In the genomic region with DNA sequence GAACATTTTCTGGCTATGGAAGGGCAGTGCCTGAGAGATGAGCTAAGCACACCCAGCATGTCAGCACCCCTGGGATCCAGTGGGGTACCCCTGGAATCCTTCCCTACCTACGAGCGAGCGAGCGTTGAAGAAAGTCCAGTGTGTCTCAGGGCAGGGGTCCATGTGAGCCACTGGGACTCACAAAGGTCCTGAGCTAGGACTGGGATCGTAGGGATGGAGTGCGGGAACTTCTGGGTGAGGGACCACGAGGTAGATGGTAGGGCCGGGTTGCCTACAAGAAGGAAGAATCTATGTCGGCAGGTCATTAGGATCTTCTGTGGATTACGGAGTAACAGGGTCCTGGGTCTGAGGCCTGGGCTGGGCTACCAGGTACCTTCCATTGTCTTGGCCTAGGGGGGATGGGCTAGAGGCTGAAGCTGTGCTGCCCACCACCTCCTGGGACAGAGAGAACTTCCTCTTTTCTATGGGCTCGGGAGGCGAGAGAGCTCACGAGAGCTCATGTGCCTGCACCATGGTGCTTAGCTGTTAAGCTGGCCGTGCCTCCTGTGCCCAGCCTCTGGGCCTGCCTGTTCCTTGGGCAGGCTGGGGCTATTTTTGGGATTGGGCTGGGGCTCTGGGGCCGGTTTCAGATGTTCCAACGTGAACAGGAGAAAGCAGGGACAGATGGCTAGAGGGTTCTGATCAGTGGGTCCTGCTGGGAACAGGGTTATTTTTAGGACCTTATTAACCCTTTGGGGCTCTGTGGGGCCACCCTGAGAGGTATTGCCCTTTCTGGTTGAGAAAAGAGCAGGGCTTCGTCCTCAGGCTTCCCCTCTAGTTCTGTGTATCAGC, we compare ENCODE assay signal across 8 mouse cellular contexts. TPM values are rescaled to one million over a fixed set of nuclear protein-coding genes. Genes with fewer than 3 reads are reported as not detected.
DNase-seq lines count a peak whose midpoint lies in the region; ATAC-seq and TF ChIP-seq lines count a peak whose summit lies in the region.

No protein-coding gene starts in this region.

- H3K9me3 ChIP-seq in heart, embryonic 12.5 days (replicated peaks), result no peaks in the 10 kb centered on the region

- WGBS in spleen, adult 2 months, result 46% methylated on average over 17 of the region's 17 CpGs
- 51% methylated on average over 17 of the region's 17 CpGs for WGBS in heart, embryonic 12.5 days

- no peaks in the 10 kb centered on the region for H3K27me3 ChIP-seq in spleen, adult 2 months (ENCODE audit: control insufficient read depth, insufficient read depth, low read length)
- no peaks in the 10 kb centered on the region for H3K27me3 ChIP-seq in heart, embryonic 12.5 days (replicated peaks)

- no peaks in the 10 kb centered on the region for H3K36me3 ChIP-seq in spleen, adult 2 months (ENCODE audit: control insufficient read depth, insufficient read depth, low read length)
- H3K36me3 ChIP-seq in heart, embryonic 12.5 days, result no peaks in the 10 kb centered on the region

- no peak for ATAC-seq in heart, embryonic 12.5 days (ENCODE audit: insufficient number of reproducible peaks, low FRiP score)

- H3K4me2 ChIP-seq in heart, embryonic 12.5 days, result peak overlapping the region; percentile 47

- H3K4me3 ChIP-seq in spleen, adult 2 months (ENCODE audit: extremely low read depth, insufficient read depth, insufficient read length), result no peak overlapping the region
- H3K4me3 ChIP-seq in heart, embryonic 12.5 days, result no peak overlapping the region

- no peak for TF ChIP-seq CTCF in spleen, adult 2 months (IDR thresholded peaks at IDR 0.05; ENCODE audit: extremely low read depth, insufficient read depth, insufficient read length, insufficient replicate concordance)

- TF ChIP-seq POLR2A in spleen, adult 2 months (IDR thresholded peaks at IDR 0.05; ENCODE audit: low read depth, low read length), result no peak

- DNase-seq in adrenal gland, adult (ENCODE audit: inconsistent age in 2 of 2, low spot score in 1 of 2), result peak; percentile 11 to 35
- no peak for DNase-seq in adrenal gland, postnatal 4 days (ENCODE audit: low spot score in 2 of 2)
- DNase-seq in spleen, adult 2 months (ENCODE audit: low read depth in 1 of 2, low spot score in 2 of 2), result peak in 1 of 2 experiments; percentile 55
- no peak for DNase-seq in spleen, adult 12 weeks (ENCODE audit: low spot score)
- DNase-seq in liver, result peak; percentile 15
- no peak for DNase-seq in urinary bladder, adult 2 months (ENCODE audit: low spot score)
- DNase-seq in frontal cortex, adult 2 months (ENCODE audit: extremely low spot score in 1 of 2, low spot score in 1 of 2), result no peak

- peaks cover 55% of the 10 kb centered on the region; the same call in 1 of the 2 replicates for H3K4me1 ChIP-seq in spleen, adult 2 months (ENCODE audit: control insufficient read depth, insufficient read depth, insufficient read length)
- H3K4me1 ChIP-seq in heart, embryonic 12.5 days (replicated peaks), result peaks cover 99% of the 10 kb centered on the region

- peak overlapping the region; percentile 80 for H3K27ac ChIP-seq in spleen, adult 2 months (ENCODE audit: insufficient read depth, low read length)
- H3K27ac ChIP-seq in heart, embryonic 12.5 days (ENCODE audit: poor library complexity, severe bottlenecking), result peak overlapping the region; percentile 83

- peak overlapping the region; percentile 59 for H3K9ac ChIP-seq in heart, embryonic 12.5 days

RNA-seq across cellular contexts. Expression of gene Bcl9l, which starts 10.2 kb away (rescaled TPM):
- 10 to 100 TPM; 86.4 to 97.9 TPM for total RNA-seq in adrenal gland, postnatal 4 days (2021)
- 42.2 and 50.3 TPM in 2 replicates for polyA plus RNA-seq in spleen, adult 2 months (2012; rRNA removed)
- polyA plus RNA-seq in heart, embryonic 12.5 days (2016; fragmentation: Nextera tagmentation; extraction: Ambion mirVana), result 11.3 and 12.3 TPM in 2 replicates
- polyA plus RNA-seq in urinary bladder, adult 2 months (2012; rRNA removed), result 11.1 and 29.7 TPM in 2 replicates
- polyA plus RNA-seq in frontal cortex, adult 2 months (2012; rRNA removed), result 20.1 and 21.7 TPM in 2 replicates

RNA-seq across cellular contexts. Expression of gene Upk2, which starts 38.1 kb away (rescaled TPM):
- not detected for total RNA-seq in adrenal gland, postnatal 4 days (2021)
- polyA plus RNA-seq in spleen, adult 2 months (2012; rRNA removed), result not detected in 2 replicates
- 0.42 TPM in 1 of 2 replicates, not detected in the other for polyA plus RNA-seq in heart, embryonic 12.5 days (2016; fragmentation: Nextera tagmentation; extraction: Ambion mirVana)
- polyA plus RNA-seq in urinary bladder, adult 2 months (2012; rRNA removed), result 788 and 1,023 TPM in 2 replicates
- polyA plus RNA-seq in frontal cortex, adult 2 months (2012; rRNA removed), result 0.19 TPM in 1 of 2 replicates, not detected in the other

RNA-seq across cellular contexts. Expression of gene Foxr1, which starts 51.9 kb away (rescaled TPM):
- total RNA-seq in adrenal gland, postnatal 4 days (2021), result not detected
- polyA plus RNA-seq in spleen, adult 2 months (2012; rRNA removed), result 0.09 and 0.15 TPM in 2 replicates
- not detected in 2 replicates for polyA plus RNA-seq in heart, embryonic 12.5 days (2016; fragmentation: Nextera tagmentation; extraction: Ambion mirVana)
- polyA plus RNA-seq in urinary bladder, adult 2 months (2012; rRNA removed), result 0.28 and 0.63 TPM in 2 replicates
- not detected in 2 replicates for polyA plus RNA-seq in frontal cortex, adult 2 months (2012; rRNA removed)

Comparison
In these comparisons a context has a peak if more than half of its experiments do, and no peak if none do; other contexts are left out.
1. DNase-seq: peak in adrenal gland, adult (2 of 2) and liver (single experiment); none in adrenal gland, postnatal 4 days (0 of 2), spleen, adult 12 weeks (single experiment), urinary bladder, adult 2 months (single experiment) and frontal cortex, adult 2 months (0 of 2).
2. RNA of gene Upk2, which starts 38.1 kb away (polyA plus RNA-seq): 788 to 1,023 TPM in urinary bladder, adult 2 months; 0.42 TPM in heart, embryonic 12.5 days, 0.19 TPM in frontal cortex, adult 2 months and not detected in spleen, adult 2 months; every median in the first group is over 100 times any median in the second.